Mouse (Mus musculus) cerebellum, postnatal 25 days (tissue): ENCODE data around the gene Gdf9.

ENCODE experiments used
- DNase-seq, 2 experiments: peaks; one replicate each; pipeline ENCODE4 v3.0.0; 2021; ENCODE audit warnings: mixed read lengths in 2 of 2

Gdf9 gene

DNA sequence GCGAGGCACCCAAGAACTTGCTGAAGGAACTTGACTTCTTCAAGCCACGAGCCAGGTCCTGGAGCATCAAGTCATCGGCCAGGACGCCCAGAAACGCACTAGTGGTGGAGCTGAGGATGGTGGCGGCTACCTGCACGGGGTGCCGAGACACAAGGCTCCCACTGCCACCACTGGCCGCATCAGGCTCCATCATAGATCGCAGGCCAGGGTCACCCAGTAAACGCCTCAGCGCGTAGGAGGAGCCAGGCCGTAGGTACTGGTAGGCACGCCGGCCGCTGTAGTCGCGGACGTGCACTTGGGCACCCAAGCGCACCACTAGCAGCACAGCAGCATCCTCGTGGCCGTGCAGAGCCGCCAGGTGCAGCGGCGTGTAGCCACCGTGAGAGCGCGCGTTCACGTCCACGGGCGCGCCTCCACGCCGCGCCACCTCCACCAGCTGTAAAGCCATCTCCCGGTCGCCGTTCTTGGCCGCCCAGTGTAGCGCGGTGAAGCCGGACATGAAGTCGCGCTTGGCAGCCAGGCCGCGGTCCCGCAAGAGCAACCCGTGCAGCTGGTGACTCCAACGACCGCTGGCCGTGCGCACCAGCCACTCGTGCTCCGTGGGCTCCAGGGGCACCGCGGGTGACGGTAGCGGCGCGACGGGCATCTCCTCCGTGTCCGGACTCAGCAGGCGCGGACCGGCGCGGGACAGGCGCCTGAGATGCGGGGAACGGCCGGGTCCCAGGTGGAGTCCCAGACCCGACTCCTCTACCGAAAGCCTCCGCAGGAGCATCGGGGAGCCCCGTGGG is 47.8 kb downstream of the Gdf9 start:
- DNase-seq: peak; percentile 77

DNA sequence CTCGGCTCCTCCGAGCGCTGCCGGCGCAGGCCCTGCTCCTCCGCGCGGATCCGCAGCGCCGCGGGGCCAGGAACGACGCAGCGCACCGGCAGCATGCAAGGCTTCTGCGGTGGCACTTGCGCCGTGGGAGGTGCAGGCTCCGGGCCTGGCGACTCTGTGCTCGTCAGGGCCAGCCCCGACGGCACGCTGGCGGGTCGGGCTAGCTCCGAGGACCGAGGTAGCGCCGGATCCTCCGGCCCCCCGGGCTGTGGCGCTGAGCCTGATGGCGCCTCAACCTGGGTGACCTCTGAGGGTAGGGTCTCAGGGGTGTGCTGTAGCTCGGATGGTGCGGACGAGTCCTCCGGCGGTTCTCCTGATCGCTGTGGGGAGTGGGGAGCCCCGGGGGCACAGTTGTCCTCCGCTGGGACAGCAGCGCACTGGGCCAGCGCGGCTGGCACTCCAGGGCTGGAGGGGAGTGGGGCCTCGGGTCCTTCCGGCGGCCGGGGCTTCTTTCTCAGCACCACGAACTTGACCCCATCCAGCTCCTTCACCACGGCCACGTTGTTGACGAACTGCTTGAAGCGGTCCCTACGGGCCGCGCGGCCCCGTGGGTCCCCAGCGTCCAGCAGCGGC is 48.5 kb downstream of the Gdf9 start:
- peak in 1 of 2 experiments; percentile 76 for DNase-seq

DNA sequence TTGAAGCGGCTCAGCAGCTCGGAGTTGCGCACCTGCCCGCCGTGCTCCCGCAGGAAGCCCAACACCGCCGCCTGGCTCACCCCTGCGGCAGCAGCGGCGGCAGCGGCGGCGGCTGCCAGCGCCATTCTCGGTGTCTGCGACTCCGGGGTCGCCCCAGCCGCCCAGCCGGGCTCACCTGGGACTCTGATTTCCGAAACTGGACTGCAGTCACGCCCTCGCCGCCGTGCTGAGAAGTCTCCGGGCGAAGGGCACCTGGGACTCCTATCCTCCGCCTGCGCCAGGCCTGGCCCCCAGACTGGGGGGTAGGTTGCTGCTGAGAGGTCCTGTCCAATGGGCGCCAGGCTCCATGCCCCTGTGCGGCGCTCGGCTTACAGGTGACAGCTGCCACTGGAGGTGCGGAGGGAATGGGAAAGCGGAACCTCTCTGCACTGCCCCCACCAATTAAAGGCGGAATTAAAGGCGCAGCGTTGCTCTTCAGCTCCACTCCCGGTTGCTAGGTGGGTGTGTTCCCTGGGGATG is 49.0 kb downstream of the Gdf9 start, which contains the start of the genes Gm9945 and Sowaha:
Gene Gm9945, plus strand, starts transcription at position 384 of the 519 bp plus-strand sequence.
Gene Sowaha, minus strand, starts transcription at position 492 of the 519 bp plus-strand sequence.
- DNase-seq: peak; percentile 88 to 89

DNA sequence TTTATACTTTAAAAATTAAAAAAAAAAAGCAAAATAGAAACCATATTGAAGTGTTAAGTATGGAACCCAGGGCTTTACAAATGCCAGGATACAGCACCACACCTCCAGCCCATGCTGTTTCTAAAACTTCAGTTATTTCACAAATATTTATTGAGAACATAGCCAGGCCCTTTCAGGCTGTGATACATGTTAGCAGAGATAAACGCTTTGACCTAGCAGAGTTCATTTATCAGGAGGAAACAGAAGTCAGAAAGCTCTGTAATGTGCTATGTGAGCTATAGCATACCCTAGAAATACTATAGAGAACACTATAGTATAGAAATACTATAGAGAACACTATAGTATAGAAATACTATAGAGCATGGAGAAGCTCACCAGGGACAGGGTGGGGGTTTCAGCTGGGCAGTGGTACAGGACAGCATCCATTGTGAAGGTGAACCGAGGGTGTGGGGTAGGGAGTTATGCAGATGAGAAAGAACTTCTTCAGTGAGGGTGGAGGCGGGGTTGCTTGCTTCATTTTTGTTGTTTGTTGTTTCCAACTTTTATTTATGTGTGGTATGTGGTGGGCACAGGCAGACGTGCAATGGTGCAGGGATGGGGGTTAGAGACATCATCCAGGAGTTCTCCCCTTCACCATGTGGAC is 50.4 kb downstream of the Gdf9 start:
- DNase-seq: no peak

DNA sequence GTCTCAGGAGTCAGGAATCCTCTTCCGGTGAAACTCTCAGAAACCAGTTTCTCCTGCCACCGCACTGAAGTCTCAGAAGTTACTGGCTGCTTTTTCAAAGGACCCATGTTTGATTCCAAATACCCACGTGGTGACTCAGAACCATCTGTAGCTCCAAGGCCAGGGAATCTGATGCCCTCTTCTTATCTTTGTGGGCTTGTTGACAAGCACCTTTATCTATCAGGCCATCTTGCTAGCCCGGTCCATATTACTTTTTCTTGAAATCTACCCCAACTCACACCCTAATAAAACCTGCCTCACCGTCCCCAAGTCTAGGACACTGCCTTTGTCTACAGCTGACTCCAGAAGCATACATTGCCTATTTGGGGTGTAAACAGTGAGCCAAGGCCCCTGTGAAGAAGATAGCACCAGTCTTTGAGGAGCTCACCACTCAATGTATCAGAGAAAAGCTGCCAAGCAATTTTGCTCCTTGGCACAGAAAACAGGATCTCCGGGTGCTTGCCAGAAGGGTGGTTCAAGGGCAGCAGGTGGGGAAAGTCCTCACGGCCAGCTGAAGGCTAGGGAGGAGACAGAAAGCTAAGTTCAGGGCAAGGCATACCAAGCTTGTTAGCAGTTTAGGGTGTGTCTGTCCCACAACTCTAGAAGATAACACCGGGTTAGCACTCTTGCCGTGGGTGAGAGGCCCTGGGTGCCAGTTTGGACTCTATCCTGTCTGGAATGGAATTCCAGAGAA is 52.5 kb downstream of the Gdf9 start:
- peak; percentile 69 to 70 for DNase-seq

DNA sequence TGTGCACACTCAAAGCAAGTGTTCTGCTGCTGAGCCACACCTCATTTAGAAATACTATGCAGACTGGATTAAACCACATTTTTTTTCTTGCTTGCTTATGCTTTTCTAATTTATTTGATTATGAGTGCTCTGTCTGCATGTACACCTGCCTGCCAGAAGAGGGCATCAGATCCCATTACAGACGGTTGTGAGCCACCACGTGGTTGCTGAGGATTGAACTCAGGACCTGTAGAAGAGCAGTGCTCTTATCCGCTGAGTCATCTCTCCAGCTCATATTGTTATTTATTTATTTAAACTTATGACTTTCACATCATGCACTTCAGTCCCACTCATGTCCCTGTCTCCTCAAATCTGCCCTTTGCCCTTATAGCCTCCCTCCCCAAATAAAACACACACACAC is 54.9 kb downstream of the Gdf9 start:
- no peak for DNase-seq

DNA sequence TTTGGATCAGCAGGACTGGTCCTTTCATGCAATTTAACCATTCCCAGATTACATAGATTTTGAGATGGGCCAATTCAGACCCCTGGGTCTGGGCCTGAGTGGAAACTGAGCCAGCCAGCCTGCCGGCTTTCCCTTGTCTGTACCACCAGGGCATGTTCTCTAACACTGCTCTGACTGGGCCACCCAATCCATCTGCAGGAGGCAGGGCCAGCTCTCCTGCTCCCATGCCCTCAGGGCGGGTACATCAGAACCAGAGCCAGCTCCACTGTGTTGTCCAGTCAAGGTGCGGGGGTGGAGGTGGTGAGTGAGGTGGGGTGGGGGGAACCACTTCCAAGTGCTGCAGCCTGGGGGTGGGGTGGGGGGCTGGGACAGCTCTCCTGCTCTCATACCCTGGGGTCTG is 55.5 kb downstream of the Gdf9 start:
- DNase-seq: no peak

DNA sequence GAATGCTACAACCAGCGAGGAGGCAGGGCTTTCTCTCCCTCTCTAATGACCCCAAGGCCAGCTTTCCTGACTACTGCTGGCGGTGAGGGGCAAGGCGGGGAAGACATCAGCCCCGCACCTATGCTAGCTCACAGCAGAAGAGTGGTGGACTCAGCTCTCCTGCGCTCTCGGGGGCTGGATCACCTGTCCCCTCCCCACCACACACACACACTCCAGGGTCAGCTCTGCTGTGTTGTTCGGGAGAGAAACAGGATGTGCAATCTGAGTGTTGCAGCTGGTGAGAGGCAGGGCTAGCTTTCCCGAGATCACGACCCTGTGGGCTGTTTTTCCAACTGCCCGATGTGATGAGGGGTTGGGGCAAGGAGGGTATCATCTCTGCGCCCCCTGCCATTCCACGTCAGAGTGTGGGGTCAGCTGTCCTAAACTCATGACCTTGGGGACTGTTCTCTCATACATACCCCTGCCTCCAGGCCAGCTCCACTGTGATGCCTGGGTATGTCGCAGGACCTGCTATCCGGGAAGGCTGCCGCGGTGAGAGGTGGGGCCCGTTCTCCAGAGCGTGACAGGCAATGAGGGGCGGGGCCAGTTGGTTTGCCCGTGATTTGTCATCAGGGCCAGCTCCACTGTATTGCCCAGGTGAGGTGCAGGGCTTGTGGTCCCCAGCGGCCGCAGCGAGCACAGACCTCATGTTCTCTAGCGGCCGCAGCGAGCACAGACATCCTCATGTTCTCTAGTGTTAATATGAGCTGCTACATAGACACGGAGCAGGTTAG is 56.2 kb downstream of the Gdf9 start:
- DNase-seq: peak; percentile 82 to 88
